Mouse (Mus musculus): ENCODE measurements around the gene 1700092M07Rik. TPM values are rescaled to one million over a fixed set of nuclear protein-coding genes. Genes with fewer than 3 reads are reported as not detected.

Gene 1700092M07Rik
- total RNA-seq, 2 experiments from 2014 or later = 1.3 to 3.1 TPM

Small RNA genes within 50 kb of the gene (microRNA-seq; reads per million reads assigned to microRNA genes)
- not detected for gene Mir6992

Other genes starting within 250 kb of the 1700092M07Rik start
- gene Slc22a8, start 149.5 kb upstream of the 1700092M07Rik start, total RNA-seq (2021) = 1 to 10 TPM in 1 of 2 experiments, under 1 TPM in 1; 0.58 to 1.4 TPM
- gene Slc22a6, start 122.7 kb upstream of the 1700092M07Rik start, total RNA-seq (2021) = not detected
- 1 to 10 TPM; 2.1 to 2.5 TPM for gene Chrm1, start 76.9 kb upstream of the 1700092M07Rik start, total RNA-seq (2021)
- gene Slc3a2, start 17.3 kb upstream of the 1700092M07Rik start, total RNA-seq (2021) = 100 to 1,000 TPM in 1 of 2 experiments, 10 to 100 TPM in 1; 97.4 to 178 TPM
- gene Wdr74, start 4.9 kb upstream of the 1700092M07Rik start, total RNA-seq (2021) = 10 to 100 TPM; 51.1 to 58.8 TPM
- gene Stx5a, start 695 bp downstream of the 1700092M07Rik start, total RNA-seq (2021) = 10 to 100 TPM; 73.8 to 75.8 TPM
- 100 to 1,000 TPM in 1 of 2 experiments, 10 to 100 TPM in 1; 88.6 to 107 TPM for gene Nxf1, start 16.4 kb downstream of the 1700092M07Rik start, total RNA-seq (2021)
- gene Tmem223, start 30.3 kb downstream of the 1700092M07Rik start, total RNA-seq (2021) = 100 to 1,000 TPM; 101 to 127 TPM
- 10 to 100 TPM; 48.6 to 50.0 TPM for gene Tmem179b, start 33.7 kb downstream of the 1700092M07Rik start, total RNA-seq (2021)
- 10 to 100 TPM; 12.4 to 19.5 TPM for gene Taf6l, start 45.7 kb downstream of the 1700092M07Rik start, total RNA-seq (2021)
- gene Polr2g, start 57.9 kb downstream of the 1700092M07Rik start, total RNA-seq (2021) = 10 to 100 TPM; 81.3 to 90.4 TPM
- 1 to 10 TPM; 2.0 to 2.3 TPM for gene Zbtb3, start 61.8 kb downstream of the 1700092M07Rik start, total RNA-seq (2021)
- gene Ttc9c, start 78.6 kb downstream of the 1700092M07Rik start, total RNA-seq (2021) = 10 to 100 TPM; 25.7 to 30.7 TPM
- 10 to 100 TPM; 58.0 to 62.7 TPM for gene Hnrnpul2, start 79.3 kb downstream of the 1700092M07Rik start, total RNA-seq (2021)
- not detected for gene AC129217.1, start 89.1 kb downstream of the 1700092M07Rik start, total RNA-seq (2021)
- gene Bscl2, start 96.7 kb downstream of the 1700092M07Rik start, total RNA-seq (2021) = 100 to 1,000 TPM; 157 to 160 TPM
- gene Gng3, start 98.5 kb downstream of the 1700092M07Rik start, total RNA-seq (2021) = 1 to 10 TPM; 5.8 to 9.8 TPM
- gene Lrrn4cl, start 110.0 kb downstream of the 1700092M07Rik start, total RNA-seq (2021) = 1 to 10 TPM; 5.5 to 6.1 TPM
- 100 to 1,000 TPM; 193 to 217 TPM for gene Ubxn1, start 130.8 kb downstream of the 1700092M07Rik start, total RNA-seq (2021)
- gene Uqcc3, start 140.2 kb downstream of the 1700092M07Rik start, total RNA-seq (2021) = 10 to 100 TPM; 69.1 to 79.0 TPM
- 10 to 100 TPM in 1 of 2 experiments, 1 to 10 TPM in 1; 7.4 to 10.7 TPM for gene Lbhd1, start 143.0 kb downstream of the 1700092M07Rik start, total RNA-seq (2021)
- gene Gm49403, start 143.2 kb downstream of the 1700092M07Rik start, total RNA-seq (2021) = not detected
- 10 to 100 TPM; 31.5 to 31.9 TPM for gene 1810009A15Rik, start 148.1 kb downstream of the 1700092M07Rik start, total RNA-seq (2021)
- not detected for gene Gm49416, start 148.2 kb downstream of the 1700092M07Rik start, total RNA-seq (2021)
- 10 to 100 TPM; 23.7 to 25.2 TPM for gene Ints5, start 152.3 kb downstream of the 1700092M07Rik start, total RNA-seq (2021)
- gene Ganab, start 157.4 kb downstream of the 1700092M07Rik start, total RNA-seq (2021) = 100 to 1,000 TPM; 142 to 150 TPM
- 10 to 100 TPM; 55.1 to 59.3 TPM for gene B3gat3, start 179.7 kb downstream of the 1700092M07Rik start, total RNA-seq (2021)
- gene Rom1, start 188.6 kb downstream of the 1700092M07Rik start, total RNA-seq (2021) = 10 to 100 TPM; 17.4 to 24.0 TPM
- gene Eml3, start 188.8 kb downstream of the 1700092M07Rik start, total RNA-seq (2021) = 10 to 100 TPM; 43.6 to 53.3 TPM
- gene Mta2, start 201.2 kb downstream of the 1700092M07Rik start, total RNA-seq (2021) = 100 to 1,000 TPM in 1 of 2 experiments, 10 to 100 TPM in 1; 94.8 to 111 TPM
- 10 to 100 TPM; 17.4 to 19.3 TPM for gene Tut1, start 213.1 kb downstream of the 1700092M07Rik start, total RNA-seq (2021)
- gene Eef1g, start 226.3 kb downstream of the 1700092M07Rik start, total RNA-seq (2021) = 100 to 1,000 TPM; 355 to 407 TPM
- gene Ahnak, start 248.6 kb downstream of the 1700092M07Rik start, total RNA-seq (2021) = 100 to 1,000 TPM; 146 to 184 TPM

Data from adrenal gland, postnatal 10 days (tissue).